Mouse (Mus musculus) liver, embryonic 14.5 days (tissue): ENCODE results near the gene Uhrf1bp1l.

ENCODE experiments used
- CTCF ChIP-seq: IDR thresholded peaks from 2 replicates; pipeline ENCODE4 v1.5.1; 2016; ENCODE audit warnings: antibody characterized with exemption, low read depth, control low read depth
- EP300 ChIP-seq: IDR thresholded peaks from 2 replicates; pipeline ENCODE4 v1.6.1; 2016; ENCODE audit warnings: antibody characterized with exemption, low read depth

DNA sequence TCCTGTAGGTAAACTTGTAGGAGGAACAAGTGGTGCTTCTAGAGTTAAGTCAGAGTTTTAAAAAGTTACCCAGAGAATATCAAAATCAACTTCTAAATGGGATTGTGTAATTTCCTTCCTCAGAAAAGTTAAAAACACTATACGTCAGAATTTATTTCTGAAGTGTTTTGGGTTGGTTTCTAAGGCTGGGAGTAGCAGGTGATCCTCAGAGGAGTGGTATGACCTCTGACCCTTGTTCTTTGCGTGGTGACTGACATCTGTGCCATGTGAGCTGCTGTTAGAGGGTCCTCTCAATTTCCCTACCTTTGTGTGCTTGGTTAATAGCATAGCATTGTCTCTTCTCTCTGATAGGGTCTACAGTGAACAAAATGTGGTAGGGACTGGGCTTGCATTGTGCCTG, 27.1 kb downstream of the Uhrf1bp1l start:
- no peak for TF ChIP-seq CTCF
- TF ChIP-seq EP300 = no peak
